Mouse (Mus musculus): Measurements from ENCODE around the gene Ech1.
A peak's percentile ranks its signal among the peaks of the same experiment; 100 is the strongest.

Ech1 gene

GRCm38 (mm10) chr7:28824941-28825685, at the start of gene Ech1:
Ech1 (plus strand) TSS chr7:28825217.
- DNase-seq (ENCODE audit: low read depth): peak; percentile 95

- no peak for DNase-seq (ENCODE audit: low read depth)
Measured at GRCm38 (mm10) chr7:28778825-28779224, 46.2 kb upstream of the Ech1 start.

- peak; percentile 98 for DNase-seq (ENCODE audit: low read depth)
Measured at GRCm38 (mm10) chr7:28780067-28780658, 44.9 kb upstream of the Ech1 start.

- peak; percentile 94 for DNase-seq (ENCODE audit: low read depth)
Measured at GRCm38 (mm10) chr7:28780857-28781256, 44.2 kb upstream of the Ech1 start.

GRCm38 (mm10) chr7:28781261-28781663, 43.8 kb upstream of the Ech1 start:
- peak; percentile 95 for DNase-seq (ENCODE audit: low read depth)

- no peak for DNase-seq (ENCODE audit: low read depth)
Measured at GRCm38 (mm10) chr7:28785161-28785560, 39.9 kb upstream of the Ech1 start.

- DNase-seq (ENCODE audit: low read depth): no peak
Measured at GRCm38 (mm10) chr7:28787884-28788283, 37.1 kb upstream of the Ech1 start.

GRCm38 (mm10) chr7:28788307-28789195, 36.5 kb upstream of the Ech1 start, which contains the start of gene Rinl:
Rinl (plus strand) TSS chr7:28788969.
- DNase-seq (ENCODE audit: low read depth): peak; percentile 81

- peak; percentile 59 for DNase-seq (ENCODE audit: low read depth)
Measured at GRCm38 (mm10) chr7:28789235-28789634, 35.8 kb upstream of the Ech1 start.

GRCm38 (mm10) chr7:28790066-28790806, 34.8 kb upstream of the Ech1 start:
- DNase-seq (ENCODE audit: low read depth): peak; percentile 63

- DNase-seq (ENCODE audit: low read depth): no peak
Measured at GRCm38 (mm10) chr7:28791706-28792105, 33.3 kb upstream of the Ech1 start.

GRCm38 (mm10) chr7:28792391-28793185, 32.4 kb upstream of the Ech1 start:
- peak; percentile 91 for DNase-seq (ENCODE audit: low read depth)

GRCm38 (mm10) chr7:28793834-28794233, 31.2 kb upstream of the Ech1 start:
- peak; percentile 74 for DNase-seq (ENCODE audit: low read depth)

- DNase-seq (ENCODE audit: low read depth): peak; percentile 89
Measured at GRCm38 (mm10) chr7:28794496-28794895, 30.5 kb upstream of the Ech1 start.

- DNase-seq (ENCODE audit: low read depth): peak; percentile 75
Measured at GRCm38 (mm10) chr7:28795832-28796231, 29.2 kb upstream of the Ech1 start.

- peak; percentile 89 for DNase-seq (ENCODE audit: low read depth)
Measured at GRCm38 (mm10) chr7:28796562-28796975, 28.4 kb upstream of the Ech1 start.

- peak; percentile 76 for DNase-seq (ENCODE audit: low read depth)
Measured at GRCm38 (mm10) chr7:28799994-28800393, 25.0 kb upstream of the Ech1 start.

- peak; percentile 37 for DNase-seq (ENCODE audit: low read depth)
Measured at GRCm38 (mm10) chr7:28801451-28801850, 23.6 kb upstream of the Ech1 start.

- DNase-seq (ENCODE audit: low read depth): peak; percentile 29
Measured at GRCm38 (mm10) chr7:28801901-28802670, 22.9 kb upstream of the Ech1 start.
